Mouse (Mus musculus): Measurements from ENCODE around the gene Brat1.
A peak's percentile ranks its signal among the peaks of the same experiment; 100 is the strongest.

Gene Brat1

DNA sequence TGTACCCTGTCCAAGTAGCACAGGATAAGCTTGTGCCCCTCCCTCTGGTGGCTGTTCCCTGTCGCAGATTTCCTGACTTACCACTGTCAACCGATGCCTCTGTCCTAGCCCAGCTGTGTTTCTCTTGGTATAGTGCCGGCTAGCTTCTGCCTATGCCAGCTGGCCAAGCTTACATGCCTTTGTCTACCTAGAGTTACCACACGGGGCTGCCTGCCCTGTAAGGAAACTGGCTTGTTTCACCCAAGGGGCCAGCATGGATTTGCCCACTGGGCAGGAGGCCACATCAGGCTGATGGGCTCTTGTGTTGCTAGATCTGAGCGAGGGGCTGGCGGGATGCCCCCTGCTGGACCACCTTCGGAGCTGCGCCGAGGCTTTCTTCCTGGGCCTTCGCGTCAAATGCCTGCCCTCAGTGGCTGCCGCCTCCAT lies 38.9 kb downstream of the Brat1 start:
- DNase-seq (ENCODE audit: low read depth, low spot score): peak; percentile 58

DNA sequence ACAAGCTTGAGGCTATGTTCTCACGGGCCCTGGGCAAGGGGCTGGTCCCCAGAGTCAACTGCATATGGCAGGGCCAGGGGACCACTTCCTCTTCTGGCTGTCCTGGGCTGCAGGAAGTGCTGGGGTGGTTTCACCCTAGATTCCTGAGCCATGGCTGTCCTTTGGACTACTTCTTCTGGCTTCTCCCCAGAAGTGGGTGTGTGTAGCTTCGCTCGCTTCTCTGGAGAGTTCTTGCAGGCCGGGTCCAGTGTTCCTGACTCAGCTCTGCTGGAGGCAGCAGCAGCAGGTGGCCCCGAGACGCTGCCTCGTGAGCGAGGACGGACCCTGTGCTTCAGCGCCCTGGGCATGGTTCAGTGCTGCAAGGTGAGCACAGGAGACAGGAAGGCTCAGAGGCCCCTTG lies 43.6 kb downstream of the Brat1 start:
- DNase-seq (ENCODE audit: low read depth, low spot score): no peak

DNA sequence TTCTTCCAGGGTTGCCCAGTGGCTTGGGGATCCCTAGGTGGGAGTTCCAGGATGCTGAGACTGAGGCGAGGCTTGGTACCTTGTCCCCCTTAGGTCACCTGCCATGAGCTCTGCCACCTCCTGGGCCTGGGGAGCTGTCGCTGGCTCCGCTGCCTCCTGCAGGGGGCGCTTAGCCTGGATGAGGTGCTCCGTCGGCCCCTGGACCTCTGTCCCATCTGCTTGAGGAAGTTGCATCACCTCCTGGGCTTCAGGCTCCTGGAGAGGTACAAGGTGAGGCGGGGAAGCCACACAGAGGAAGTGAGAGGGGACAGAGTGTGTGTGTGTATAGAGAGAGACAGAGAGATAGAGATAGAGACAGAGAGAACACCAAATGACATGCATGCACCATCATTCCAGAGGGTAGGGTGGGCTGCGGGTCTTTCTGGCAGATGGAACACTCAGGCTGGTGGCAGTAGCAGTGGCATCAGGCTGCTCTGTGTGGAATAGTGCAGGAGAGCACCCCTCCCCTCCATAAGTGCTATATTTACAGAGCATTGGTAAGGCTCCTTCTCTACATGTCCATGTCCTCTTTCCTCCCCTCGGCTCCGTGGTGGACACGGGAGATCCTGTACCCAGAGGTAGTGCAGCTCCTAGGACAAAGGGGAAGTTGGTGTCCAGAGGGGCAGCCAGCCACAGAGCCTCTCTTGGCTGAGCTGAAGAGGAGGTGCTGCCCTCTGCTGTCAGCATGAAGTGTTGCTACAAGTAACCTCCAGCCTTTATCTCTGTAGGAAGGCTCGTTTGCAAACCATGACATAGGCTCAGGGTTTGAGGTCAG lies 44.5 kb downstream of the Brat1 start:
- peak; percentile 83 for DNase-seq (ENCODE audit: low read depth, low spot score)

DNA sequence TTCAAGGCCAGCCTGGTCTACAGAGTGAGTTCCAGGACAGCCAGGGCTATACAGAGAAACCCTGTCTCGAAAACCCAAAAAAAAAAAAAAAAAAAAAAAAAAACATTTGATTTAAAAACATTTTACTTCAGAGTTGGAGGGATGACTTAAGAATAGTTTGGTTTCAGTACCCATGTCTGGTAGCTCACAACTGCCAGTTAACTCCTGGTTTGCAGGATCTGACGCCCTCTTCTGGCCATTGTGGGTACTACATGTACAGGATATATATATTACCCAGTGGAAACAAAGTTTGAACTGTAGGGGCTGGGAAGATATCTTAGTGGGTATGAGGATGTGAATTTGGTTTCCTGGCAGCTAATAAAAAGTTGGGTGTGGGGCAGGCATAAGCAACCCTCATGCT lies 46.1 kb downstream of the Brat1 start:
- DNase-seq (ENCODE audit: low read depth, low spot score): peak; percentile 54

DNA sequence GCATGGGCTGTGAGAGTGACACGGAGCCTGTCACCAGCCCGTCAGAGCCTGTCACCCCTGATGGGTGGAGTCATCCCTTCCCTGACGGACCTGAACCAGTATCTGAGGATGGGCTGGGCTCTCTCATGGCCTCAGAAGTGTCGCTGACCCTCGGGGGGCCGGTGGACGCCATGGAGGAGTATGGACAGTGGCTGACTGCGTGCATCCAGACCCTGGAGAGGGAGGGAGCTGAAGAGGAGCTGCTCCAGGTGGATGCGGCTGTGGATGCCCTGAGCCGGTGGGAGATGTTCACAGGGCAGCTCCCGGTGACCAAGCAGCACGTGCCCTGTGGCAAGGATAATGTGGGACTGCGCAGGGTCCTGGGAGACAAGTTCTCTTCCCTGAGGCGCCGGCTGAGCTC lies 47.2 kb downstream of the Brat1 start:
- no peak for DNase-seq (ENCODE audit: low read depth, low spot score)

DNA sequence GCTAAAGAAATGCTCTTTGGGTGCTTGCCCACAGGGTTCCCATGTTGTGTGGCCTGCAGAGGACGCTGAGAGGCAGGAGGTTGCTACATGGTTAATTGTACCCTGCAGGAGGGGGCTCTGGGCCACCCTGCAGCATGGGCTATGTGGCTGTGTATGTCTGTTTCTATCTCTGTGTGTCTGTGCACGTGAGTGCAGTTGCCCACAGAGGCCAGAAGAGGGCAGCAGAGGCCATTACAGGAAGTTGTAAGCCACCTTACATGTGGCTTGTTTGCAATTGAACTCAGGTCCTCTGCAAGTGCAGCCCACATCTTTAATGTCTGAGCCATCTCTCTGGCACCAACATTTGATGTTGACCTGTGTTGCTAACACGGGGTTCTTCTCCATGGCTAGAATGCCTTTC lies 47.8 kb downstream of the Brat1 start:
- DNase-seq (ENCODE audit: low read depth, low spot score): peak; percentile 47

DNA sequence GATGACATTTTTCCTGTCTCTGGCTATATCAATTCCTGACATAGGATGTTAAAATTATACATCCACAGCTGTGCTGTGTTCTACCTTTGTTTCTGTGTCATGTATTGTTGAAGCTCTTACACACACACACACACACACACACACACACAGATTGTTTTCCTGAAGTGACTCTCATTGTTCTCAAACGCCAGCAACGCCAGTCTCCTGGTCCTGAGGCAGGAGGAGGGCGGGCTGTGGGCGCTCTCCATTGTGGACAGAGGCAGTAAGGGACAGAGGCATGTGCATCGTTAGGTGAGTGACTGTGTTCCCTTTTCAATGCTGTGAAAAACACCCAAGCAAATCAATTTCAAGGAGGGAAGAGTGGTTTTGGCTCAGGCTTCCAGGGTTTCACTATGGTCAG lies 48.4 kb downstream of the Brat1 start:
- DNase-seq (ENCODE audit: low read depth, low spot score): no peak

DNA sequence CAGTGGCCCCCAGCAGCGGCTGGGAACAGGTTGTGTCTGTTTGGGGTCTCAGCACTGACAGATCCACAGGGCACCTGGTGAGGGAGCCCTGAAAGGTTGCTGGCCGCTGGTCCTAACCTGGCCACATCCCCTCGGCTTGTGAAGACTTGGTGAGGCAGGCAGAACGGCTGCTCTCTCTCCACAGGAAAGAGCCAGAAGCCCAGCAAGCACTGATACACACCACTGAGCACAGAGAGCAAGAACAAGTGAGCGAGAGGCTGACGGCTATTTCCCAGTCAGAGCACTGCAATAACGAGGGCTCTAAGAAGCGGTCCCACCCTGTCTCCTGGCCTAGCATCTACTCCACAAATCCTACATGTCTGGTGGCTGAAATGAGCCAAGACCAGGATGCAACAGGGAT lies 54.1 kb downstream of the Brat1 start:
- no peak for DNase-seq (ENCODE audit: low read depth, low spot score)

DNA sequence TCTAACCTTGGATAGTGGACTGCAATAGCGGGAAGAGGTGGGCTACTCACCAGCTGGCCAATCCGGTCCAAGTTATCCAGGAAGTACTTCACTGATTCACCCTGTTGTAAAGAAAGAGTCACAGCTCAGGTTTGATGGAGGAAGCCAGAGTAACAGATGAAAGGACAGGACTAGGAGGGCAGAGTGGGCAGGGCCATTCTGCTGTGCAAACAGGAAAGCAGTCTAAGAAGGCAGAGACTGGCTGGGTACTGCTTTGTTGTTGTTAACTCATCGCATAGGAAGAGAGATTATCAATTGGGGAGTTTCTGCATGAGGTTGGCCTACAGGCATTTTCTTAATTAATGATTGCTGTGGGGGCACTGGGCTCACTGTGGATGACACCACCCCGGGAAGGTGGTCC lies 57.7 kb downstream of the Brat1 start:
- no peak for DNase-seq (ENCODE audit: low read depth, low spot score)

DNA sequence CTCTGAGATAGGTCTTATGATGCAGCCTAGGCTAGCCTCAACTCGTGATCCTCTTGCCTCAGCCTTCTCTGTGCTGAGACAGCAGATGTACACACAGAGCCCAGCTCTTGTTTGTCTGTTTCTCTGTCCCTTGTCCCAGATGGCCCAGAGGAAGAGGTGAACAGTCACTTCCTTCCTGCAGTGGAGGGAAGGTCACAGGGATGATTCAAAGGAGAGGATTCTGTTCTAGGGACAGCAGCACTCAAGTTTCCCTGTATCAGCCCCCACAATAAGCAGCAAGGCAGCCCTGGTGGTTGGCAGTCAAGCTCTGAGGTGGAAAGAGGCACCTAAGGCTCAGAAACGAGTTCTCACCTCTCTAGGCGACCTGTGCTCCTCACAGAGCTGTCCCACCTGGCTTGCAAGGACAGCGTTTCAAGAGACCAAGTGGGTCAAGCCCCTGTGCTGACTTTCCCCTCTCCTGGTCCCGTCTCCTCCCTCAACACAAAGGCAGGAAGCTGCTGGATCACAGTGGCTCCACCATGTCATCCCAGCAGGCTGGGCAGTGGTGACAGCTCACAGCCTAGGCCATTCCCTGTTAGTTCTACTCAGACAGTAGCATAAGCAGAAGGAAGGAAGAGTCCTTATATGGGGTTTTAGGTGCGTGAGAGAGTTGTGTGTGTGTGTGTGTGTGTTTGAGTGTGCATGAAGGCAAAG lies 60.3 kb downstream of the Brat1 start:
- DNase-seq (ENCODE audit: low read depth, low spot score): no peak

DNA sequence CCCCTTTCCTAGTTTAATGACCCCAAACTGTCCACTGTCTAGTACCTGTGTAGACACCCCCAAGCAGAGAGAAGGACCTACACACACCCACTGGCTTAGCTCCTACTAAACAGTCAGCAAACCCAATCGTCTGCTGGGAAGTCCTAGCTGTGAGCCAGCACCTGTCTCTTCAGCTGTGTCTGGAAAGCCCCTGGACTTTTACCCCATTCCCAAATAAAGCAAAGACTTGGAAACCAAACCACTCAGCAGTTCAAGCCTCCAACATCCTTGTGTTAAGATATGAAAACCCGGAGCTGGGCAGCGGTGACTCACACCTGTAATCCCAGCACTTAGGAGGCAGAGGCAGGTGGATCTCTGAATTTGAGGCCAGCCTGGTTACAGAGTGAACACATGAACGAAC lies 61.8 kb downstream of the Brat1 start:
- DNase-seq (ENCODE audit: low read depth, low spot score): no peak

DNA sequence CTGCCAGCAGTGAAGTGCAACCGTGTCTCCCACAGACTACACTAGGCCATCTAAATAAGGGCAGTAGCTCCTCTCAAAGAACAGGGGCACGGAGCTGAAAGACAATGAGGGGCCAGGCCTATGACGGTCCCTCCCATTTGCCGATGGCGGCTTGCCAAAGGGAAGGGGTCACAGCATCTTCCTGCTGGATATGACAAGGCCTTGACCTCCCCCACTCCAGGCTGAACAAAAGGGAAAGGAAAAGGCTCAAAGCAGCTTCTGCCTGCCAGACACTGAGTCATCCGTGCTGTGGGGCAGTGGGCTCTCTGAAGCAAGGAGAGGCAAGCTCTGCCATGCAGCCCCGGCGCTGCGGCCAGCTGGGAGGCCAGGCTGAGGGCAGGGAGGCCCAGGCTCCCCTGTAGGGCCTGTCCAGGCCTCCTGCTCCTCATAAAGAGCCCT lies 62.9 kb downstream of the Brat1 start:
- peak; percentile 68 for DNase-seq (ENCODE audit: low read depth, low spot score)

DNA sequence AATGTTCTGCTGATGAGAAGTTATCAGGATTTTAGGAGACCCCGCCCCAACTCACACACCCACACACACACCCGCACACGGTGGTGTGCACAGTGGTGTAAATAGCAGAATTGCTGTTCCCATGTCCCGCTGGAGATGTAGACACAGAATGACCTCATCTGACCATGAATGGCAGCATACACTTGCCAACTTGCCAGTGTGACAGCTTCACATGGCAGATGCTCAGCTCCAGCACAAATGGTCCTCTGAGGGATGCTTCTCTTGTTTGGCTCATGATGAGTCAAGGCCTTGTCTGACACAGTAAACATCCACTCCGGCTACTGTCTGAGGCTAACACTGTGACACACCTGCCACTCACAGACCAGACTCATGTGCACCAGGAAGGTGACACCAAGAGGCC lies 63.5 kb downstream of the Brat1 start:
- no peak for DNase-seq (ENCODE audit: low read depth, low spot score)

Data from ES-CJ7 (cell line).